Mouse (Mus musculus): ENCODE results near the gene Gsx1. TPM values are rescaled to one million over a fixed set of nuclear protein-coding genes. Genes with fewer than 3 reads are reported as not detected.

The Gsx1 gene
- polyA plus RNA-seq (2012; rRNA removed), result not detected in 2 replicates

DNA sequence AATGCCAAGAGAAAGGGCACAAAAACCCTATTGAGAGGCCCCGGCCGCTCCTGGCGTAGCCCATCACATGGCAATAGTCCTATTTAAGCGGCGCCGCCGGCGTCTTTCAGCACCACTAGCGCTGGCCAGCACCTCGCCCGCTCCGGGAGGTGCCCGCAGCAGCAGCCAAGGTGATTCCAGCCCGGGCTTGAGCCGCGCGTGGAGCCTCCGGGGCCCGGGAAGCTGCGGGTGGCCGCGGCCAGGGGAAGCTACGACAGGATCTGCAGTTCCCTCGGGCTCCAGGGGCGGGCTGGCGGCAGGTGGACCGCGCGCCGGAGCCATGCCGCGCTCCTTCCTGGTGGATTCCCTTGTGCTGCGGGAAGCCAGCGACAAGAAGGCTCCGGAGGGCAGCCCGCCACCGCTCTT is at the start of gene Gsx1:
Gene Gsx1, plus strand, starts transcription at position 126 of the 405 bp plus-strand sequence.

Other genes starting within 250 kb of the Gsx1 start
- gene Gtf3a, start 240.0 kb upstream of the Gsx1 start, polyA plus RNA-seq (2012; rRNA removed), result 17.6 and 36.3 TPM in 2 replicates
- 4.8 and 6.0 TPM in 2 replicates for gene Mtif3, start 224.9 kb upstream of the Gsx1 start, polyA plus RNA-seq (2012; rRNA removed)
- gene Lnx2, start 112.1 kb upstream of the Gsx1 start, polyA plus RNA-seq (2012; rRNA removed), result 35.1 and 38.3 TPM in 2 replicates
- gene Polr1d, start 111.6 kb upstream of the Gsx1 start, polyA plus RNA-seq (2012; rRNA removed), result 19.1 and 26.8 TPM in 2 replicates
- 6.1 and 6.2 TPM in 2 replicates for gene Pdx1, start 81.3 kb downstream of the Gsx1 start, polyA plus RNA-seq (2012; rRNA removed)
- gene Cdx2, start 118.6 kb downstream of the Gsx1 start, polyA plus RNA-seq (2012; rRNA removed), result 0.27 and 0.39 TPM in 2 replicates
- 0.17 TPM in 1 of 2 replicates, not detected in the other for gene Urad, start 133.7 kb downstream of the Gsx1 start, polyA plus RNA-seq (2012; rRNA removed)
- gene Flt3, start 211.8 kb downstream of the Gsx1 start, polyA plus RNA-seq (2012; rRNA removed), result 0.06 and 0.09 TPM in 2 replicates
- gene Pan3, start 241.5 kb downstream of the Gsx1 start, polyA plus RNA-seq (2012; rRNA removed), result 3.6 and 6.7 TPM in 2 replicates